Mouse (Mus musculus) B cell, adult 2 months (primary cell): ENCODE data around the gene Abcc12.

Source experiments
- DNase-seq, 2 experiments: peaks; one replicate each; pipeline ENCODE4 v3.0.0; 2022

Abcc12 gene

DNA sequence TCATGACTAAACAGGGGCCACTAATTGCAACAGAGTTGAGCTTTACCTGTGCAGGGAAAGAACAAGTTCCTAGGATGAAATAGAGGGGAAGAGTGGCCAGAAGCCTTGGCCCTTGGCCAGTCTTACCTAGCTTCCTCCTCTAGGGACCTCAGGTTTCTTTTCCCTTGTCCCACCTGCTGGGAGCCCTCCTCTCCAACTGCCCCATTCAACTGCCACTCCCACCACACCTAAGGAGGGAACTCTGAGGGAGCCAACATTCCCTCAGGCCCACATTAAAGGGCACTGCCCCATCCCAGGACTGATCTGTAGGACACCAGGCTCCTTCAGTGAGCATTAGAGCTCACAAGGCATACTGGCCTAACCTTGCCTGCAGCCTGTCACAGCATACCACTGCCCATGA, at the start of gene Abcc12:
Gene Abcc12, minus strand, starts transcription at position 229 of the 400 bp plus-strand sequence.
- DNase-seq: no peak

DNA sequence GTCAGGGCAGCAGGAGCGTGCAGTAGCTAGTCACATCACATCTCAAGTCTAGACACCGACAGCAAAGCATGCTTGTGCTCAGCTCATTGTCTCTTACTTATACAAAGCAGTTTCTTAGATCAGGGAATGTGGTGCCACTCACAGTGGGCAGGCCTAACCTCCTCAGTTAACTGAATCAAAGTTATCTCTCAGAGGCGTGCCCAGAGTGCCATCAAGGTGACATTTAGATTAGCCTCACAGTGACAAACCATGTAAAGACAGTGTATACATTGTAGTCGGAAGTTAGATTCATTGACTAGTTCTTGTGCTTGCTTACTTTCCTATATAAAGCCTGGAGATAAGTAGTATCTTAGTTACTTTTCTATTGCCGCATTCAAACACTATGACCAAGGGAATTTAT, 49.7 kb upstream of the Abcc12 start:
- DNase-seq: no peak

DNA sequence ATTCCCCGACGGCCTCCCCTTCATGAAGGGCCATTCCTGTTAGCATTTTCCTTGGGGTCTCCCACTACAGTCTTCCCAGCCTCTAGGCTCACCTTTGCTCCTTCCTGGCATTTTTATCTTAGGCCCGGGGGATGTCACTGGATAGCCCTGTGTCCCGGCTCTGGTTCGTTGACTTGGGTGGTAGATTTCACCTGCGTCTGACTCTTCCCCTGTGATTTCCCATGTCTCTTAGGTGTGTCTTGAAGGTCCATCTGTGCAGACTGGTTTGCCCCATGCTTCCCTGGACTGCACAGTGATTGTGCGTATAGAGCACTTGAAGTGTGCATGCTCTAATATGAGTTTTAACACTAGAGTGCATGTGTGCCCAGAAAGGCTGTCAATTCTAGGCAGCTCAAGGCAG, 44.4 kb upstream of the Abcc12 start:
- DNase-seq: peak; percentile 8 to 26

DNA sequence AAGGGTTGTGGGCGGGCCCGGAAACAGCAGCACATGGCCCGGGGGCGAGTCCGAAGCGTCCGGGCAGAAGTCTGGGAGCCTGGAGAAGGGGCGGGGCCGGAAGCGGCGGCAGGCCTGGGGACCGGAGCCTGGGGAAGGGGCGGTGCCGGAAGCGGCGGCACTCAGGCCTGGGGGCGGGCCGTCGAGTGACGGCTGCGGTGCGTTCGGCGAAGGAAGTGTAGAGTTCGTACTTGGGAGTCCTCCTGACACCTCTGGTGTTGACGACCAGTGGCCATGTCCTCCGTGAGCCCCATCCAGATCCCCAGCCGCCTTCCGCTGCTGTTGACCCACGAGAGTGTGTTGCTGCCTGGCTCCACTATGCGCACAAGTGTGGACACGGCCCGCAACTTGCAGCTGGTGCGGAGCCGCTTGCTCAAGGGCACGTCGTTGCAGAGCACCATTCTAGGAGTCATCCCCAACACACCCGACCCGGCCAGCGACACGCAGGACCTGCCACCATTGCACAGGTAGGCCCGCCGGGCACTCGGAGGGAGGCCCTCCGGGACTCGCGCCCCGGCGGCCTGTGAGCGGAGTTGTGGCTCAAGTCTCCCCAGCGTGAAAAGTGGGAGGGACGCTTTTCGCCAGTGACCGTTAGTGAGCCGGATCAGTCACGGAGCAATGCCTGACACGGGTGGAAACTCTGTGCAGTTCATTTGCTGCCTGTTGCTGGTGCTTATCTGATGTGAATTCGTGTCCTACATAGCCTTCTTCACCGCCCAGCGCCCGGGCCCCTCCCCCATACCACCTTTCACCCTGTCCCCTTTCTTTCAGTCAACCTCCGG, 43.6 kb upstream of the Abcc12 start, which contains the start of gene Lonp2:
Gene Lonp2, plus strand, starts transcription at position 133 of the 821 bp plus-strand sequence.
- peak; percentile 96 to 97 for DNase-seq

DNA sequence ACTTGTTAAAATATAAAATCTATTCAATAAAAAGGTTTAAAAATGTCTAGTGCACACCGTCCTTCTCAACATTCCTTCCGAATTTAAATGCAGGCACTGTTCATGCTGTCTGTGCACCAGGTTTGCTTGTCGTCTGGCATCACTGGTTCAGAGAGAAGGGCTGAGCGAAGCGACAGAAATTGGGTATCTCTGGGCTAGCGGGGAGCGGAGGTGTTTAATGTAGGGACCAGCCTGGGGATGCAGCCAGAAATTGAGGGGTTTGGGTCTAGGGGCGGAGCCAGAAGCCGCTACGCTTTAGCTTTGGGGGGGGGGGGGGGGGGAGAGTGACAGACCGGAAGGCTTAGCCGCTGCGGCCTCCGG, 43.0 kb upstream of the Abcc12 start:
- DNase-seq: no peak

DNA sequence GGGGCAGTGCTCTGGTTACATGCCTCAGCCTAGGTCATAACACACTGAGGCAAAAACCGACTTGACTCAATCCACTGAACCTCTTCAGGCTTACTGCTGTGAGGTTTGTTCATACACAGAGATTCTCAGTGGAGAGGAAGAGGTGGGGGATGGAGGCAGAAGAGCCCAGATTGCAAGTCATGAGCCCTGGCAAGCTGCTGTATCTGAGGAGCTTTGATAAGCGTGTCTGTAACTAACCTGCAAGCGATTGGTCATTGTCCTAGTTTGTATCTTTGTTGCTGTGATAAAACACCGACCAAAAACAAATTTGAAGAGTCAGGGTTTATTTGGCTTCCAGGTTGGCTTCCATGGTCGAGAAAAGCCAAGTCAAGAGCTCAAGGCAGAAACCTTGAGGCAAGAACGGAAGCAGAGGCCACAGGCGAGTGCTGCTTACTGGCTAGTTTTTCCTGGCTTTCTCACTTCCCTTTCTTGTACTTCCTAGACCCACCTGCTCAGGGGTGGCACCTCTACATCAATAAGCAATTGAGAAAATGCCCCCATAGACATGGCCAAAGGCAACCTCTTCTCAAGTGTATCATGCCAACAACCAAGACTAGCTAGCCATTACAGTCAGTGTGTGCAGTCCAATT, 37.4 kb upstream of the Abcc12 start:
- DNase-seq: peak; percentile 4 to 8

DNA sequence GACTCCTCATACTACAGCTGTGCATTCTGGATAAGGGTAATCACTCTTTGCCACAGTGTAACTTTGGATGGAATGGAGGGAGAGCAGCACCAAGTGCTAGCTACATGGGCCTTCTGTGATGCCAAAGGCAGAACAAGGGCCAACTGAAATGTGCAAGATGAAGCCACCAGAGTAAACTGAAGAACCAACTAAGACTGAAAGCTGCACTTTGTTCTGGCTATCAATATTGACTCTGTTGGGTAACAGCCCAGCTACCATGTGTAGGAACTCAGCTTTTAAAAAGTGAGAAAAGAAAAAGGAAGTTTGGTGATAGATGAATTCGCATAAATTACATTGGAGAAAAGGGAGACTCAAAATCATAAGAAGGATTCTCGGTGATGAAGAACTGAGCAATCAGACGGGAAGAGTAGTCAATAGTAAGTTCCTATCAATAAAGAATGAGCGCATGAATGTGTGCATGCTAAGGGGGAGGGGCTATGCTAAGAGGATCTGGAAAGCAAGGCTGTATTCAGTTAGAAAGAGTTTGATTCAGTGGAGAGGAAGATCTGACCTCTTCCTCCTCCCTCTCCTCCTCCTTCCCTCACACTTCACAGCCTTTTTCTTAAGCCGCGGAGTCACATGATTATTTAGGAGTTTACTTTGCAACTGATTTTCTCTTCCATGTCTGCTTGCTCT, 34.7 kb upstream of the Abcc12 start:
- no peak for DNase-seq

DNA sequence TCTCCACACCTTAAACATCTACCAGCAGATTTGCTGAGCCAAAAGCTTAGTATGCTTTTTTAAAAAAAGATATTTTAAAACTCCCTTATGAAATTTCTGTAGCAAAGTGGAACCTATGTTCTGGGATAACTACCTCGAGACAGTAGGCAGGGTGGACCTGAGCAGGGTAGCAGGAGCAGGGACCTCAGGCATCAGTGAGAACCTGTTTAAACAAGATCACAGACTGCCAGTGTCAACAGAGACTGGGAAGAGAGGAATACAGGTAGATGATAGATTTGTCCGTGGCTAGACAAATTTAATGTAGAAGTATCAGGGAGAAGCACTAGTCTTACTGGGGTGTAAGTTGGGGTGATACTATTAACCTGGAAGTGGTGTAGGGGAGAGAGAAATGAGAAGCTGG, 33.3 kb upstream of the Abcc12 start:
- no peak for DNase-seq

DNA sequence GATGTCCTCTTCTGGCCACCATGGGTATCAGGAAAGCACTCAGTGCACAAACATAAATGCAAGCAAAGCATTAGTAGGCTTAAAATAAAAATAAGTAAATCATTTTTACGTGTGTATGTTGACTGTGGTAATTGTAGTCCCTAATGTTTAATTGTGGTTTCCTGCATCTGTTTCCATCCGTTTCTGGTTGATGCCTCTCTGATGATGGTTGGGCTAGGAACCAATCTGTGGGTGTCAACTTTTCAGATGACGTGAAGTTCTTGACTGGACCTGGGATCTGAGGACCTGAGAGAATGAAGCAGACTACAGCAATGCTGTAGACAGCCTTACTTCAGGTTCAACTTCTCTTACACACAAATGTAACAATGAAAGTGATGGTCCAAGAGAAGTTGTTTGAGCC, 24.2 kb upstream of the Abcc12 start:
- no peak for DNase-seq

DNA sequence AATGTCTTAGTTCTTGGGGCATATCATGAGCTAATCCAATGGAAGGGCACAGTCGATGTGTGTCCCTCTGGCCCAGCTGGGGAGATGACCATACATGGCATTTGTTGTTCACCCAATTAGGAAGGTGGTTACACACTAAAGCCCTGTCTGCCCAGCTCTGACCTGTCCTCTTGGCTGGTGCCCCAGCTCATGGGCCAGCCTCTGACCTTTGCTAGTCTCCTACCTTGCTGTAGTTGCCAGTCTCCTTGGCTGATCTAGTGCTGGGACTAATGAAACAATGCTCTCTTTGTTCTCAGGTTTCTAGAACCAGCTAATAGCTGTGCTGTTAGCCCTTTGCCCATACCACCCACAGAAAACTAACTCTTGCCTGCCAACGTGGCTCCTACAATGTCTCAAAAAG, 22.7 kb upstream of the Abcc12 start:
- no peak for DNase-seq

DNA sequence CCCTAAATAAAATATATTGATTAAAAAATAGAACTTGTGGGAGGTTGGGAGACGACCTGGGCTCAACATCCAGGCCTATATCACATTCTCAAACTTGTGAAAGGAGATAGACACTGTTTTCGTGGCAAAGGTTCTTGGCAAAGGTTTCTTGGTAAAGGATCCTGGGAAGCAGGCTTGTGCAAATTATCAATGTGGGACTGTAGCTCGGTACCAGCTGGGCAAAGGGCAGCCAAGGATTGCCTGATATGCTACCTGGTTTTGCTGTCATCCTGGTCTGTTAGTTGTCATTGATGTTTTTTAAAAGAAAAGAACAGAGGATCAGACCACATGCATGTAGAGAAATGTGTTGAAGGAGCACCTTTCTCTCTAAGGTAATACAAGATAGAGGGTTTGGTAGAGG, 19.8 kb upstream of the Abcc12 start:
- DNase-seq: no peak

DNA sequence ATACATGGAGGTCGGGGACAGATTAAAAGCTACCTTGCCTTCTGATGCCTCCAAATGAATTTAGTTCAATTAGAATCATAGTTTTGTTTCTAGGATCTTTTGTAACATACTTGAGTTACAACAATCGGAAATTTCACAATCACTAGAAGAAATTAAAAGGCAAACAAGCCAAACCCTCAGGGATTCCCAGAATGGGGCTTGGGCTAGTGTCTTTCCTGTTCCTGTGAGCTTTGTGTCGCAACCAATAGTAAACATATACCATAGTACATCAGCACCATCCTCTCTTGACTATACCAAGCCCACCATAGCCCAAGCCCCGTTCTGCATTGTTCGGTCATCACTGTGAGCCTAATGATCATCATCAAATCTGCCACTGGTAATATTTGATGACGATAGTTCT, 18.8 kb upstream of the Abcc12 start:
- DNase-seq: no peak

DNA sequence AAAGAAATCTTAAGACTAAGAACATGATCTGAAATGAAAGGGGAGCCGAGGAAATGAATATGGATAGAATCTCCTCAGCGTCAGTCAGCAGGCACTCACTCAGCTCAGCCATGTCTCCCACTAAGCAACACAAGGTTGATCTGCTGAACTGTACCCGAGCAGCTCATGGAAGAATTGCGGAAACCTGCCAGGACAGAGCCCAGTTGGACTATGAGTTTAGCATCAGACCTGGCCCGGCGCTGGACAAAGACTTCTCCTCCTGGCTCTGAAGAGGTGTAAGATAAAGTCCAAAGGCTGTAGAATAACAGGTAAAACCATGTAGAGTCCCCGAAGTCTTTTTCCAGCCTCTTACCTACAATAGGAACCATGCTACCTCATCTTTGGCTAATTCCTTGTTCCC, 17.2 kb upstream of the Abcc12 start:
- no peak for DNase-seq

DNA sequence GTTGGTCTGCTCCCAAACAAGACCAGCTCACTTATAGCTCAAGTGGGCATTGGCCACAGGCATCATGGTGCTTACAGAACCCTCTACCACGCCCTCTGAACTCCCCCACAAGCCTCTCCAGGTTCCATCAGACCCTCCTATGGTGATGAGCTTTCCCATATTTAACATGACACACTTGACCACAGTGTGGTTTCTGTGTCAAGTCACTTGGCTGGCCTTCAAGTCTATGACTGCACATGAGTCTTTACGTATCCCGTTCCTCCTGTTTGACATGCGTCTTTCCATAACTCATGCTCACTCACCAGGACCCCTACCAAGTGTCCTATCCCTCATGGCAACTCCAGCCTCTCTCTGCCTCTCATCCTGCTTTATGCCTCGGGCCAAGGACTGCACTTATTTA, 15.2 kb upstream of the Abcc12 start:
- no peak for DNase-seq

DNA sequence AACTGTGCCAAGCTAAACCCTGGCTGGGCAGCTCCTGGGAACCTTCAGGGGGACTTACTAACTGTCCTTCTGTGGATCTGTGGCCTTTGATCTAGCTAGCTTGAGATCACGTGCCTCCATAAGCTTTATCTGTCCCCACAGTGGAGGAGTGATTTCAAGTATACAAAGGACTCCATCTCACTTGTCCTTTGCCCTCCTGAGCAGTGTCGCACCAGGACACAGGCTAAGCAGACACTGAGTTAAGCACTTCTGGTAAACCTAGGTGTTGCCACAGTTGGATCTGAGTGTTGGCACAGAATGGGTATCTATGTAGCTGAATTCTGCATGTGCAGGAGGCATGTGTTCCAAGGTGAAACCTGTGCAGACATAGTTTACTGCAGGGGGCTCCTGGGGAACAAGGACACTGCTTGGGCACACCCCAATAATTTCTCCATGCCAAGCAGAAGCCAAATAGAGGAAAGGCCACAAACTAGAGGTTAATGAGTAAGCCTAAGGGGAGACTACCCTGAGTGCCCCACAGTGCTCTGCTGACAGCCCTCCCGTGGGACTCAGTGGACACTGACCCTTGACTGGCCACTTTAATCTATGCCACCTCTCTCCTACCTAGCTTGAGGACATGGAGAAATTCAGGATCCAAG, 13.8 kb upstream of the Abcc12 start:
- no peak for DNase-seq

DNA sequence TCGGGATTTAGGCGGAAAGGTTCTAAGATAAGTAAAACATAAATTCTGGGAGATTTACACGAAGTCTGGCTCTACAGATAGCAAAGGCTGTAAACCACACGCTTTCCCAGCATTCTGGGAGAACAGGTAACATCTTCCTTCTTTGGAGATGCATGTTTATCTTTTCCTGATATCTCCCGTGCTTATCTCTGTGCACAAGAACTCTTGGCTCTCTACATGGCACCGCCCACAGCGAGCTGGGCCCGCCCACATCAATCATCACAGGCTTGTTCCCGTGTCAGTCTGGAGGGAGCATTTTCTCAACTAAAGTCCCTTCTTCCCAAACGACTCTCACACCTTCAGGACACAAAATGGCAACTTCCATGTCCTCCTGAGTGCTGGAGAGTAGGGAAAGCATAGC, 12.6 kb upstream of the Abcc12 start:
- no peak for DNase-seq

DNA sequence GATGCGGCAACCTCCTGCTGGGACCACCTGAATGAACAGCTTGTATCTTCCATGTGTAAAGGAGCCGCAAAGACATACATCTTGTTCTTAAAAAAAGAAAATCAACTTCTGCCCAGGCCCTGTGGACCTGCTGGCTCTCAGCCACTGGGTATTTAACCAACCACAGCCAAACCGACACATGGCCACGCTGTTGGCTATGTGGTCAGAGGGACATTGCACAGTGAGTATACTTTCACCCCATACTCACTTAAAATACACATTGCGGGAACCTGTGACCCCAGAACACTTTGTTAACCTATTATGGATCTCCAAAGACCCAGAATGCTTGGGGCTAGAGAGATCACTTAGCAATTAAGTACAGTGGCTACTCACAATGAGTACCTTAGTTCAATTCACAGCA, 7.9 kb upstream of the Abcc12 start:
- no peak for DNase-seq

DNA sequence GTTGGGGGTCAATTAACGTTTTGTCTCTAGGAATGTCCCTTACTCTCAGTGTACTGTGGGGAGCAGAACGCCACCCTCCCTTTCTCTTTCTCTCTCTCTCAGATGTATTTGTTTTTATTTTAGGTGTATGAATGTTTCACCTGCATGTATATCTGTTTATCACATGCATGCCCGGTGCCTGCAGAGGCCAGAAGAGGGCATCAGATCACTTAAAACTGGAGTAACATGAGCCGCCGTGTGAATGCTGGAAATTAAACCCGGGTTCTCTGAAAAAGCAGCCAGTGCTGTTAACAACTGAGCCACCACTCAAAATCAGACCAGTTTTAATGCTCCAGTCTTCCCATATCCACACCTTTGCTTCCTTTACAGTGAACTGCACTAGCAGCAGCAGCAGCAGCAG, 6.2 kb upstream of the Abcc12 start:
- DNase-seq: no peak

DNA sequence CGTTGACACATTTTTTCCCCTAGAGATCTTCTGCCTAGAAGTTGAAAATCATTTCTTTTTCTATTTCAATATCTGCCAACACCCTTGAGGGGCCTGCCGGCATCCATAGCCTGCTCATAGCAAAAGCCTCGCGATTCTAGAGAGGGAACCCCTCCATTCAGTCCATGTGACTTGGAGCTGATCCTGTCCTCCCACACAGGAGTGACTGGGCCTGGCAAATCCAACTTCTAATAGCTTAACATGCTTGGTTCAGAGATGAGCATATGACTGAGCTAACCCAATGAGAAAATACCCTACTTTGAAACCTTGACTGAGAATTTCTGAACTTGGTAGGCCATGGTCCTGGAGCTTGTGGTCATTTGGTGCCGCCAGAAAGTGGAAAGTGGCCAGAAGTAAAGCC, 5.6 kb upstream of the Abcc12 start:
- no peak for DNase-seq

DNA sequence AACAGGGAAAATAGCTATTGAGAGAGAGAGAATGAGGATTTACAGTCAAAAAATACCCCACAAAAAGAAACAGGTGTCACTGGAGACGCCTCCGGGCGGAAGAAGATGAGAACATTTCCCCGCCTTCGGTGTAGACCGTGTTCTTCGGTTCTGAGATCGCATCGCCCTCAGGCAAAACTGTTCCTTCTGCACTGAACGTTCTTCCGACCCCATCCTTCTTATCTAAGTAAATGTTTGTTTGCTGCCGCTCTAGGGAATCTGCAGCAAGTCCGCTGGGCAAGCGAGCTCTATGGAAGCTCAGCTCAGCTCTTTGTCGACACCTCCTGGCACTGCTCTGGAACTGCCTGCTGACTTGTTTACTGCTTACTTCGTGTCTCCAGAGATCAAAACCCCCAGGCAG, 5.0 kb upstream of the Abcc12 start:
- DNase-seq: peak; percentile 69

DNA sequence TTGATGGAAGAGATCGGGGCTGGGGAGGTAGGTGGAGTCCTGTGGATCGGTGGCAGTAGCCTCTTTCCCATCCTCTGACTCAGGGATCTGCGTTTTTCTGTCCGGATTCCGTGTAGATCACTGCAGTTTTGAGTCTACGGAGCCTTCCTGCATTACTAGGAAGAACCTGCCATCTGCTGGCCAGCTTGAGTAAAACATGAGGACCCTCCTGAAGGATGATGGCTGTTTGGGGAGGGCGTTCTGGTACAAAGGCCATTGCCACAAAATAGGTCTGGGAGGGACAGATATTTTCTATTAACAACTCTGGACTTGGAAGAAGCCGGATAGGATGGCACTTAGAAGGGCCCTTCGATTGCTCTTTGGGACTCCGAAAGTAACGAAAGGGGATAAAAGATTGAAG, 4.6 kb upstream of the Abcc12 start:
- peak; percentile 73 to 78 for DNase-seq

DNA sequence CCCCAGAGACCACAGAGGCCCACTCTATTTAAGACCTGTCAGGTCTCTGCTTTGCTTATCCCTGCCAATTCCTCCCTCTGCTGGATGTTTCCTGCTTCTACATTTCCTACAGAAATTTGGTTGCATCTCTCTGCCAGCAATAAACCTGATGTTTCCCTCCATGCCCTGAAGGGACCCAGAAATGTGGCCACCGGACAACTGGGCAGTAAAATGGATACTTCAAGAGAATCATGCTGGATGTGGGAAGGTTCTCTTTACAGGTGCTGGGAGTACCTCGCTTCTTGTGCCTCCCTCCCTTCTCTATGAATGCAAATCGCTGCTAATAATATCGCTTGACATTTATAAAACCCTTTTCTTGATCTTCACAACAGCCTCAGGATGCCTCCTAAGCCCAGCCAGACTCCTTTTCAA, 1.4 kb upstream of the Abcc12 start:
- DNase-seq: no peak

DNA sequence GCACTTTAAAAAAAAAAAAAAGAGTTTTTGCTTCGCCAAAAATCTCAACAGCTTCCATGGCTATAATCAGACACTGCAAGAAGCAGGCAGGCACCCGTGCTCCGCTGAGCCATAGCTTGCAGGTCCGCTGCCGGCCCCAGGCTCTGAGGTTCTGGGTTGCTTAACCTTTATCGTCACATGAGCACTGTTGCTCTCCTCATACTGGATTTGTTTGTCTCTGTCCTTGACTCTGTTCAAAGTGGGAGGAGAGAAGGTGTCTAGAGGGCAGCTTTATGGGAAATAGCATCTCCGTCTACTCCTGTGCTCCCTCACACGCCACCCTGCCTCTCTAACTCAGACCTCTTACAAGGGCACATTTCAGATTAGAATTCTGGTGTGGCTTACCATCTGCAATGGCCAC, 1.8 kb downstream of the Abcc12 start:
- no peak for DNase-seq

DNA sequence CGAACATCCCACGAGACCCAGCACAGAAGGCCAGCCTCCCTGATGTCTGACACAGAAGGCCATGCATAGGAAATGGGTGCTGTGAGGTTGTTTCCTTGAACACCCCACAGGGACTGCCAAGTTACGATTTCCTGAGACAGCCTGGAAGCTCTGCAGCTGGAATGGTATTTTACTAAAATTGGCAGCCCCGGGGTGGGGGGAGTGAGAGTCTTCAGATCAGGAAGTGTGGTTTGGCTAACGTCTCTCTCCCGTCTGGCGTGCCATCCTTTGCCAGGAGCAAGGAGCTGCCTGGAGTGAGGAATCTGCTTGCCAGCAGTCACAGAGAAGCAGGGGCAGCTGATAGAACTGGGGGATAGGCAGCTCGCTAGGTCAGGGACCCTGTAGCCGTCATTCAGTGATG, 2.4 kb downstream of the Abcc12 start:
- DNase-seq: no peak
